Mouse (Mus musculus) liver, postnatal 0 days (tissue): ENCODE measurements around the gene Thbs2.

Source experiments
- CTCF ChIP-seq: sonication (generic); IDR thresholded peaks from 2 replicates; pipeline ENCODE4 v1.5.1; 2016; ENCODE audit warnings: antibody characterized with exemption, low read depth
- EP300 ChIP-seq: IDR thresholded peaks from 2 replicates; pipeline ENCODE4 v1.6.1; 2016; ENCODE audit warnings: antibody characterized with exemption, low read depth, mild to moderate bottlenecking

DNA sequence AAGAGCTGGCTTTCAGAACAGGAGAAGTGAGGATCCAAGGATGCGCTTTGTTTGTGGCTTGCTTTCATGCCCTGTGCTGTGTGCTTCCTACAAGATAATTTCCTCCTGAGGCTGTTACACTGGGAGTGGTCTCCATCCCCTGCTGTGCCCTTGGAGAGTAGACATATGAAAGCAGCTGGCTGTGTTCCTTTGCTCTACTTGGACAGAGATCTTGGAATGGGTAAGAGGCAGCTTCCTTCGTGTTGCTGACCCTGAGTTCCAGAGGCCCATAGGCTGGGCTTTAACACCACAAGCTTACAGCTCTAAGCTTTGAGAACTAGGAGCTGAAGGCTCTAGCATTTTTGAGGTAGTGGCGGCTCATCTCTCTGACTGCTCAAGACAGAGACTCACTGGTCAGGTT is 39.1 kb downstream of the Thbs2 start:
- TF ChIP-seq CTCF (no peak), EP300 (no peak)
